ENCODE assay signal across 14 mouse cellular contexts in the genomic region with DNA sequence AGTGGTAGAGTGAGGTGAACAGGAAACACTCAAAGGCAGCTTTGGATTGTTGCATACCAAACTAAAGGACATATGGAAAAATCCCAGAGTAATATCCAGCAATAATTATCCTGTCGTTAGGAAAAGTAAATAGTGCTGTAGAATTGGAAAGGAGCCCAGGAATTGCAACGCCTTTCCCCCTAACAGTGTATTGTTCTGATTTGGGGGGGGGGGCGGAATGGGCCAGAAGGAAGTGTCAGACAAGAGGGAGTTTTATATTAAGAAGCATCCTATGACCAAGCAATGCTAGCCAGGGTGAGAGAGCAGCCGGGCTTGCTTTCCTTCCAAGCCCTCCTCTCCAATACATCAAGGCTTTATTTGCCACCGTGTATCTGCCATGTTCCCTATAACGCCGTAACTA.
A peak's percentile ranks its signal among the peaks of the same experiment; 100 is the strongest.
DNase-seq lines count a peak whose midpoint lies in the region; ATAC-seq and TF ChIP-seq lines count a peak whose summit lies in the region.
"Had no signal": no experiment of that assay in that cellular context is flagged by ENCODE, and none has a peak within 500 bp of the region (broad histone marks: within the 10 kb centered on the region; RNA-seq: fewer than 3 reads in every experiment).

No protein-coding gene starts in this region.

- H3K36me3 ChIP-seq in hindbrain, embryonic 13.5 days: no peaks in the 10 kb centered on the region; the same call in 1 of the 2 replicates
- H3K36me3 ChIP-seq in hindbrain, embryonic 12.5 days: no peaks in the 10 kb centered on the region
- no peaks in the 10 kb centered on the region for H3K36me3 ChIP-seq in lung, embryonic 15.5 days
- H3K36me3 ChIP-seq in lung, postnatal 0 days (ENCODE audit: insufficient read depth, low read length): no peaks in the 10 kb centered on the region
- H3K36me3 ChIP-seq in neural tube, embryonic 15.5 days: no peaks in the 10 kb centered on the region

- H3K27me3 ChIP-seq in hindbrain, embryonic 13.5 days: no peaks in the 10 kb centered on the region
- 0 out of 2 replicates have a peak, but pooled peaks cover 2% of the 10 kb centered on the region for H3K27me3 ChIP-seq in hindbrain, embryonic 12.5 days
- H3K27me3 ChIP-seq in lung, embryonic 15.5 days: no peaks in the 10 kb centered on the region
- H3K27me3 ChIP-seq in lung, postnatal 0 days (replicated peaks; ENCODE audit: insufficient read depth, low read length): no peaks in the 10 kb centered on the region
- H3K27me3 ChIP-seq in neural tube, embryonic 15.5 days (replicated peaks): no peaks in the 10 kb centered on the region

- peaks cover 30% of the 10 kb centered on the region for H3K4me1 ChIP-seq in hindbrain, embryonic 13.5 days (replicated peaks)
- peaks cover 18% of the 10 kb centered on the region for H3K4me1 ChIP-seq in hindbrain, embryonic 12.5 days
- peaks cover 36% of the 10 kb centered on the region for H3K4me1 ChIP-seq in lung, embryonic 15.5 days
- H3K4me1 ChIP-seq in lung, postnatal 0 days (ENCODE audit: insufficient read depth, low read depth, low read length): peaks cover 7% of the 10 kb centered on the region; the same call in 1 of the 2 replicates
- peaks cover 32% of the 10 kb centered on the region for H3K4me1 ChIP-seq in neural tube, embryonic 15.5 days

- no peak for TF ChIP-seq CTCF in lung, postnatal 0 days (IDR thresholded peaks at IDR 0.05)

- no peak for DNase-seq in lung, postnatal 14 days
- peak; percentile 77 for DNase-seq in lung, postnatal 0 days (ENCODE audit: low spot score)
- DNase-seq in adrenal gland, adult (ENCODE audit: inconsistent age in 2 of 2, low spot score in 1 of 2): no peak
- DNase-seq: cerebellum, adult 11-12 months; left cerebral cortex, postnatal 4 days; right cerebral cortex, postnatal 4 days; thymus, postnatal 4 days had no signal

- no peaks in the 10 kb centered on the region for H3K9me3 ChIP-seq in hindbrain, embryonic 13.5 days
- H3K9me3 ChIP-seq in hindbrain, embryonic 12.5 days (replicated peaks): no peaks in the 10 kb centered on the region
- H3K9me3 ChIP-seq in lung, embryonic 15.5 days: no peaks in the 10 kb centered on the region
- no peaks in the 10 kb centered on the region for H3K9me3 ChIP-seq in lung, postnatal 0 days (ENCODE audit: low read length)
- H3K9me3 ChIP-seq in neural tube, embryonic 15.5 days (replicated peaks): no peaks in the 10 kb centered on the region

- H3K9ac ChIP-seq in hindbrain, embryonic 13.5 days: no peak overlapping the region
- no peak overlapping the region for H3K9ac ChIP-seq in hindbrain, embryonic 12.5 days
- H3K9ac ChIP-seq in lung, embryonic 15.5 days: no peak overlapping the region
- no peak overlapping the region for H3K9ac ChIP-seq in lung, postnatal 0 days (replicated peaks; ENCODE audit: low read depth)
- no peak overlapping the region for H3K9ac ChIP-seq in neural tube, embryonic 15.5 days (replicated peaks)
- H3K9ac ChIP-seq: liver, embryonic 14.5 days had no signal

- H3K27ac ChIP-seq in hindbrain, embryonic 13.5 days: peak overlapping the region; percentile 35; the same call in 1 of the 2 replicates
- H3K27ac ChIP-seq in hindbrain, embryonic 12.5 days: no peak overlapping the region
- peak overlapping the region; percentile 86 for H3K27ac ChIP-seq in lung, embryonic 15.5 days
- no peak overlapping the region for H3K27ac ChIP-seq in lung, postnatal 0 days (ENCODE audit: low read length)
- H3K27ac ChIP-seq in neural tube, embryonic 15.5 days (replicated peaks): no peak overlapping the region
- H3K27ac ChIP-seq: liver, embryonic 14.5 days had no signal

- WGBS in hindbrain, embryonic 13.5 days: 74% methylated on average over 7 of the region's 7 CpGs
- 89% methylated on average over 7 of the region's 7 CpGs for WGBS in hindbrain, embryonic 12.5 days
- WGBS in lung, embryonic 15.5 days: 26% methylated on average over 7 of the region's 7 CpGs
- 27% methylated on average over 7 of the region's 7 CpGs for WGBS in lung, postnatal 0 days
- 60% methylated on average over 7 of the region's 7 CpGs for WGBS in neural tube, embryonic 15.5 days

- no peak for ATAC-seq in hindbrain, embryonic 13.5 days (ENCODE audit: low FRiP score)
- no peak for ATAC-seq in hindbrain, embryonic 12.5 days (ENCODE audit: low FRiP score)
- peak; percentile 89 for ATAC-seq in lung, embryonic 15.5 days (ENCODE audit: borderline replicate concordance, extremely low read depth, low FRiP score, low TSS enrichment)
- ATAC-seq in lung, postnatal 0 days: peak; percentile 76
- no peak for ATAC-seq in neural tube, embryonic 15.5 days (ENCODE audit: low FRiP score)
- no peak for ATAC-seq in erythroid progenitor cell, adult 5-6 weeks (replicated peaks; ENCODE audit: low FRiP score, poor library complexity, severe bottlenecking)
- ATAC-seq: inflammation-experienced regulatory T-cells, adult 6 months had no signal

- no peak overlapping the region for H3K4me2 ChIP-seq in hindbrain, embryonic 13.5 days
- H3K4me2 ChIP-seq in hindbrain, embryonic 12.5 days (replicated peaks): no peak overlapping the region
- peak overlapping the region; percentile 28 for H3K4me2 ChIP-seq in lung, embryonic 15.5 days
- peak overlapping the region; percentile 19; the same call in 1 of the 2 replicates for H3K4me2 ChIP-seq in lung, postnatal 0 days (replicated peaks; ENCODE audit: low read depth, low read length)
- H3K4me2 ChIP-seq in neural tube, embryonic 15.5 days: peak overlapping the region; percentile 57; the same call in 1 of the 2 replicates

- no peak overlapping the region for H3K4me3 ChIP-seq in hindbrain, embryonic 13.5 days
- H3K4me3 ChIP-seq in hindbrain, embryonic 12.5 days: no peak overlapping the region
- no peak overlapping the region for H3K4me3 ChIP-seq in lung, embryonic 15.5 days
- no peak overlapping the region for H3K4me3 ChIP-seq in lung, postnatal 0 days (ENCODE audit: low read depth, low read length)
- no peak overlapping the region for H3K4me3 ChIP-seq in neural tube, embryonic 15.5 days (replicated peaks)

- peak; percentile 72 for TF ChIP-seq EP300 in lung, postnatal 0 days (IDR thresholded peaks at IDR 0.05)

Comparison
In these comparisons a context has a peak if more than half of its experiments do, and no peak if none do; other contexts are left out.
1. H3K27ac ChIP-seq: peak in hindbrain, embryonic 13.5 days (single experiment) and lung, embryonic 15.5 days (single experiment); none in hindbrain, embryonic 12.5 days (single experiment), lung, postnatal 0 days (single experiment) and neural tube, embryonic 15.5 days (single experiment).
2. ATAC-seq: peak in lung, embryonic 15.5 days (single experiment) and lung, postnatal 0 days (single experiment); none in hindbrain, embryonic 13.5 days (single experiment), hindbrain, embryonic 12.5 days (single experiment), neural tube, embryonic 15.5 days (single experiment) and erythroid progenitor cell, adult 5-6 weeks (single experiment).
3. H3K4me2 ChIP-seq: peak in lung, embryonic 15.5 days (single experiment), lung, postnatal 0 days (single experiment) and neural tube, embryonic 15.5 days (single experiment); none in hindbrain, embryonic 13.5 days (single experiment) and hindbrain, embryonic 12.5 days (single experiment).